Mouse (Mus musculus) c-Kit-positive CD71-positive TER-119-positive erythroid progenitor cells, embryonic 14.5 days (primary cell): ENCODE results near the gene Ube3c.
"Not testable (repeated sequence)": the region's sequence is repeated elsewhere in the genome, so short reads cannot be mapped to it uniquely, and the experiment has no call there.

Source experiments
- DNase-seq: peaks from one replicate; pipeline ENCODE4 v3.0.0-alpha.2; 2013; ENCODE audit warnings: low spot score

Gene Ube3c

GRCm38 (mm10) chr5:29568848-29569377, at the start of gene Ube3c:
Gene Ube3c (plus strand): TSS chr5:29569242.
- peak; percentile 93 for DNase-seq

GRCm38 (mm10) chr5:29560111-29560510, 8.9 kb upstream of the Ube3c start:
- no peak for DNase-seq

GRCm38 (mm10) chr5:29560667-29561066, 8.4 kb upstream of the Ube3c start:
- no peak for DNase-seq

- DNase-seq = peak; percentile 60
Observed at GRCm38 (mm10) chr5:29569378-29570280, 587 bp downstream of the Ube3c start.

- DNase-seq = not testable (repeated sequence)
Observed at GRCm38 (mm10) chr5:29574286-29574685, 5.2 kb downstream of the Ube3c start.

GRCm38 (mm10) chr5:29575085-29575484, 6.0 kb downstream of the Ube3c start:
- no peak for DNase-seq

GRCm38 (mm10) chr5:29577795-29578631, 9.0 kb downstream of the Ube3c start:
- peak; percentile 59 for DNase-seq

- DNase-seq = no peak
Observed at GRCm38 (mm10) chr5:29583880-29584595, 15.0 kb downstream of the Ube3c start.

GRCm38 (mm10) chr5:29592161-29592560, 23.1 kb downstream of the Ube3c start:
- not testable (repeated sequence) for DNase-seq

- DNase-seq = no peak
Observed at GRCm38 (mm10) chr5:29606546-29606945, 37.5 kb downstream of the Ube3c start.

GRCm38 (mm10) chr5:29625610-29626009, 56.6 kb downstream of the Ube3c start:
- DNase-seq = peak; percentile 33

GRCm38 (mm10) chr5:29629941-29630340, 60.9 kb downstream of the Ube3c start:
- DNase-seq = no peak

- no peak for DNase-seq
Observed at GRCm38 (mm10) chr5:29631711-29632110, 62.7 kb downstream of the Ube3c start.

GRCm38 (mm10) chr5:29636298-29636697, 67.3 kb downstream of the Ube3c start:
- DNase-seq = peak; percentile 62

- DNase-seq = peak; percentile 27
Observed at GRCm38 (mm10) chr5:29636884-29637283, 67.8 kb downstream of the Ube3c start.

- no peak for DNase-seq
Observed at GRCm38 (mm10) chr5:29641124-29641884, 72.3 kb downstream of the Ube3c start.

GRCm38 (mm10) chr5:29651696-29652095, 82.7 kb downstream of the Ube3c start:
- no peak for DNase-seq

- no peak for DNase-seq
Observed at GRCm38 (mm10) chr5:29657590-29658339, 88.7 kb downstream of the Ube3c start.

- not testable (repeated sequence) for DNase-seq
Observed at GRCm38 (mm10) chr5:29661246-29661645, 92.2 kb downstream of the Ube3c start.

- DNase-seq = no peak
Observed at GRCm38 (mm10) chr5:29665391-29665790, 96.3 kb downstream of the Ube3c start.
